Mouse (Mus musculus): Measurements from ENCODE around the gene Slc2a4. TPM values are rescaled to one million over a fixed set of nuclear protein-coding genes. Genes with fewer than 3 reads are reported as not detected.

The Slc2a4 gene
- polyA plus RNA-seq, 1 experiment: 2.7 TPM

DNA sequence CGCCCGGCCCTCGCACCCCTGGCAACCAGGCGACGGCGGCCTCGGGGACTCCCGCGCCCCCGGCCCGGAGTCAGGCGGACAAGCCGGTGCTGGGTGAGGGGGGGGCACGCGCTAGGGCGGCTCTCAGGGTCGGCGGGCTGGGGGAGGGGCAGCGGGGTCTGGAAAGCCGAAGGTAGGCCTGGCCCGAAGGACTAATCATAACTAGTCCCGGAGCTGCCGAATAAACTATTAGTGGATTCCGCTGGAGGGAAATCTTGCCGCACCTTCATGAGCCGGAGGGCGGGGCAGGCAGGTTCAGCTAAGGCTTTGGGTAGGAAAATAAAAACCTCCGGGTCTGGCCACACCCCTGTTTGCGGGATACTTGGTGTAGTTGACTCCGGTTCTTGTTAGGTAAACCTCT lies 11.8 kb downstream of the Slc2a4 start:
- Histone ChIP-seq H3K4me3 (ENCODE audit: low read depth, low read length) (peak overlapping the region; percentile 58), H3K27ac (ENCODE audit: insufficient read depth, low read length) (no peak overlapping the region), H3K27me3 (ENCODE audit: control insufficient read depth, insufficient read depth, low read length, poor library complexity, severe bottlenecking) (no peaks in the 10 kb centered on the region), H3K4me1 (ENCODE audit: control insufficient read depth, insufficient read depth, low read length) (peaks cover 9% of the 10 kb centered on the region), H3K9me3 (replicated peaks; ENCODE audit: control insufficient read depth, insufficient read depth, low read length, poor library complexity, severe bottlenecking) (no peaks in the 10 kb centered on the region), H3K36me3 (ENCODE audit: control insufficient read depth, insufficient read depth, low read length, poor library complexity, severe bottlenecking) (no peaks in the 10 kb centered on the region; the same call in 1 of the 2 replicates), H3K9ac (ENCODE audit: low read depth, poor library complexity, severe bottlenecking) (peak overlapping the region; percentile 94)
- TF ChIP-seq POLR2A (IDR thresholded peaks at IDR 0.05; ENCODE audit: insufficient read depth, low read length) (no peak), CTCF (IDR thresholded peaks at IDR 0.05; ENCODE audit: low read depth, low read length) (no peak), EP300 (IDR thresholded peaks at IDR 0.05; ENCODE audit: insufficient read depth, low read depth, low read length) (no peak)

DNA sequence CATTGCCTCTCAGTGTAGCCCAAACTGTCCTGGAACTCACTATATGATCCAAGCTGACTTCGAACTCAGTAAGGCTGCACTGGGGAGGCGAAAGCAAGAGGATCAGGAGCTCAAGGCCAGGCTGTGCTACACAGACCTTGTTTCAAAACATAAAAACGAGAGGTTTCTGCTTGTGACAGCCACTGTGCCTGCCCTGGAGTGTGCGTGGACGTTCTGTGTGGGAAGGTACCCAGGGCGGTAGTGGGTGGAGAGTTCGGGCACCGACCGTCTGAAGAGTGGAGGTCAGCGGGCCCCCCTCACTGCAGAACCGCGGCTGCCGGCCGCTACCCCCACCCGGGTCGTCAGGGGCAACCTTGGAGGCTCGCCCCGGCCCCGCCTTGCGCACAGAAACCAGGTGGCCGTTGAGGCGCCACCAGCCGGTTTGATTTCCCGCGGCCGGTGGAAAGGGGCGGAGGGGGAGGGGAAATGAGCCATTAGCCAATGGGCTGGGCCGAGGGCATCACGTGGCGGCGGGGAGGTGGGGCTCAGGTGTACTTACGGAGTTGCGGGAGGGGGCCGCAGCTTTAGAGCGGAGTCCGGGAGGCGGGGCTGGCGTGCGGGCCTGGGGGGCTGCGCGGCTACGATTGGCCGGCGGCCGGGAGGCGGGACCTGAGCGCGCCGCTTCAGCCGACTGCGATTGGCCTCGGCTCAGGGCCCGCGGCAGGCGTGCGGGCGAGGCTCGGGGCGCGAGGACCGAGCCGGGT lies 12.7 kb downstream of the Slc2a4 start, which contains the start of gene Ybx2:
Gene Ybx2 (plus strand): TSS at position 660 of the 743 bp plus-strand sequence.
- no peak within 1 kb of the TSS for H3K27ac ChIP-seq (ENCODE audit: insufficient read depth, low read length)
- peaks cover 9% of the 10 kb centered on the region for H3K4me1 ChIP-seq (ENCODE audit: control insufficient read depth, insufficient read depth, low read length)
- TF ChIP-seq CTCF (IDR thresholded peaks at IDR 0.05; ENCODE audit: low read depth, low read length) (no peak), POLR2A (IDR thresholded peaks at IDR 0.05; ENCODE audit: insufficient read depth, low read length) (no peak), EP300 (IDR thresholded peaks at IDR 0.05; ENCODE audit: insufficient read depth, low read depth, low read length) (no peak)
- no peaks in the 10 kb centered on the region; the same call in 1 of the 2 replicates for H3K36me3 ChIP-seq (ENCODE audit: control insufficient read depth, insufficient read depth, low read length, poor library complexity, severe bottlenecking)
- no peaks in the 10 kb centered on the region for H3K9me3 ChIP-seq (replicated peaks; ENCODE audit: control insufficient read depth, insufficient read depth, low read length, poor library complexity, severe bottlenecking)
- H3K9ac ChIP-seq (ENCODE audit: low read depth, poor library complexity, severe bottlenecking): peak within 1 kb of the TSS; percentile 94
- peak within 1 kb of the TSS; percentile 69 for H3K4me3 ChIP-seq (ENCODE audit: low read depth, low read length)
- no peaks in the 10 kb centered on the region for H3K27me3 ChIP-seq (ENCODE audit: control insufficient read depth, insufficient read depth, low read length, poor library complexity, severe bottlenecking)

DNA sequence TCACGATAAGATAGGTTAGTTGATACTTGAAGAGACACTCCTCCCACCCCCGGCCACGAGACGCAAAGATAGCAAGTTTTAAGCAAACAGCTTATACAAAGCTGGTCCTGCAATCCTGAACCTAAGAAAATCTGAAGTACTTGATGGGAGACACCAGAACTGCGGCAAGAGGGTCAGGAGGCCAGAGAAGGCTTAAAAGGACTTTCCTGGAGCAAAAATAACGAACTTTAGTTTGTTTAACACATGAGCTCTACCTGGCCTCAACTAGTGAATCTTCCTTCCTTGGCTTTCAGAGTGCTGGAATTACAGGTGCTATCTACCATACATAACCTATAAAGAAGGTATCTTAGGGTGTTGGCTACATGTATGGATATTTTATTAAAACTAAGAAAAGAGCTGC lies 13.3 kb downstream of the Slc2a4 start:
- no peak for TF ChIP-seq EP300 (IDR thresholded peaks at IDR 0.05; ENCODE audit: insufficient read depth, low read depth, low read length)
- TF ChIP-seq POLR2A (IDR thresholded peaks at IDR 0.05; ENCODE audit: insufficient read depth, low read length): no peak
- TF ChIP-seq CTCF (IDR thresholded peaks at IDR 0.05; ENCODE audit: low read depth, low read length): no peak
- no peak overlapping the region for H3K27ac ChIP-seq (ENCODE audit: insufficient read depth, low read length)
- peak overlapping the region; percentile 42 for H3K9ac ChIP-seq (ENCODE audit: low read depth, poor library complexity, severe bottlenecking)
- no peaks in the 10 kb centered on the region for H3K27me3 ChIP-seq (ENCODE audit: control insufficient read depth, insufficient read depth, low read length, poor library complexity, severe bottlenecking)
- no peaks in the 10 kb centered on the region for H3K9me3 ChIP-seq (replicated peaks; ENCODE audit: control insufficient read depth, insufficient read depth, low read length, poor library complexity, severe bottlenecking)
- H3K4me3 ChIP-seq (ENCODE audit: low read depth, low read length): no peak overlapping the region
- H3K4me1 ChIP-seq (ENCODE audit: control insufficient read depth, insufficient read depth, low read length): peaks cover 9% of the 10 kb centered on the region
- no peaks in the 10 kb centered on the region for H3K36me3 ChIP-seq (ENCODE audit: control insufficient read depth, insufficient read depth, low read length, poor library complexity, severe bottlenecking)

DNA sequence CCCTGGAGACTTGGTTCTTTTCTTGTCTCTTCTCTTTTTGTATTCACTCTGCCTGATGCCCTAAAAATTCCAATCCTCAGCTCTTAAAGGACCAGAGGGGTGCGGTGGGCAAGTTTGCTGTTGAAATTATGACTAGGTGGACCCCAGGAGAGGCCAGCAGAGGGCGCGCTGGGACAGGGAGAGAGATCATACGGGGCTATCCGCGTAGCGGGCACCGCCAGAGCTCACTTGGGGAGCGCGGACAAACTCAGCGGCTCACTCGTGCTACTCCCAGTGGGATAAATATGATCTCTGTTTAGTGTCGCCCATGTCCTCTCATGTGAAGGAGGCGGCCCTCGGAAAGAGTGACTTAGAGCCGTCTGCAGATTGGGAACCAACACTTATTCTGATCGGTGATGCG lies 13.8 kb downstream of the Slc2a4 start:
- H3K4me1 ChIP-seq (ENCODE audit: control insufficient read depth, insufficient read depth, low read length): peaks cover 9% of the 10 kb centered on the region
- peak overlapping the region; percentile 42 for H3K9ac ChIP-seq (ENCODE audit: low read depth, poor library complexity, severe bottlenecking)
- H3K27me3 ChIP-seq (ENCODE audit: control insufficient read depth, insufficient read depth, low read length, poor library complexity, severe bottlenecking): no peaks in the 10 kb centered on the region
- no peaks in the 10 kb centered on the region for H3K9me3 ChIP-seq (replicated peaks; ENCODE audit: control insufficient read depth, insufficient read depth, low read length, poor library complexity, severe bottlenecking)
- peak overlapping the region; percentile 59 for H3K4me3 ChIP-seq (ENCODE audit: low read depth, low read length)
- no peak for TF ChIP-seq EP300 (IDR thresholded peaks at IDR 0.05; ENCODE audit: insufficient read depth, low read depth, low read length)
- TF ChIP-seq CTCF (IDR thresholded peaks at IDR 0.05; ENCODE audit: low read depth, low read length): peak; percentile 85
- no peaks in the 10 kb centered on the region for H3K36me3 ChIP-seq (ENCODE audit: control insufficient read depth, insufficient read depth, low read length, poor library complexity, severe bottlenecking)
- H3K27ac ChIP-seq (ENCODE audit: insufficient read depth, low read length): no peak overlapping the region

DNA sequence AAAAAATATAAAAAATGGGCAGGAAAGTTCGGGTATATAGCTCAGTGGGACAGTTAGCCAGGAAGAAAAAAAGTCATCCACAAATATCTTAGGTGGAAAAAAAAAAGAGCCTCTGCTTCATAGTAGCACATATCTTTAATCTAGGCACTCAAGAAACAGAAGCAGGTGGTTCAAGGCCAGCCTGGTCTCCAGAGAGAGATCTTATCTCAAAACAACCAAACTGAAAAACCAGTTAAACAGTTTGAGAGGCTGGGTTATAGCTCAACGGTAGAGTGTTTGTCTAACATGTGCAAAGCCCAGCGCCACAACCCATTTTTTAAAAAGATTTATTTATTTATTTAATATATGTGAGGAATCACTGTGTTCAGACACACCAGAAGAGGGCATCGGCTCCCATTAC lies 14.9 kb downstream of the Slc2a4 start:
- Histone ChIP-seq H3K4me1 (ENCODE audit: control insufficient read depth, insufficient read depth, low read length) (peaks cover 1% of the 10 kb centered on the region), H3K9me3 (replicated peaks; ENCODE audit: control insufficient read depth, insufficient read depth, low read length, poor library complexity, severe bottlenecking) (no peaks in the 10 kb centered on the region), H3K27ac (ENCODE audit: insufficient read depth, low read length) (no peak overlapping the region), H3K4me3 (ENCODE audit: low read depth, low read length) (no peak overlapping the region), H3K9ac (ENCODE audit: low read depth, poor library complexity, severe bottlenecking) (no peak overlapping the region), H3K36me3 (ENCODE audit: control insufficient read depth, insufficient read depth, low read length, poor library complexity, severe bottlenecking) (no peaks in the 10 kb centered on the region), H3K27me3 (ENCODE audit: control insufficient read depth, insufficient read depth, low read length, poor library complexity, severe bottlenecking) (no peaks in the 10 kb centered on the region)
- TF ChIP-seq POLR2A (IDR thresholded peaks at IDR 0.05; ENCODE audit: insufficient read depth, low read length) (no peak), EP300 (IDR thresholded peaks at IDR 0.05; ENCODE audit: insufficient read depth, low read depth, low read length) (no peak), CTCF (IDR thresholded peaks at IDR 0.05; ENCODE audit: low read depth, low read length) (no peak)

GRCm38 (mm10) chr11:69932254-69932653 lies 15.7 kb downstream of the Slc2a4 start:
- no peaks in the 10 kb centered on the region for H3K36me3 ChIP-seq (ENCODE audit: control insufficient read depth, insufficient read depth, low read length, poor library complexity, severe bottlenecking)
- no peak overlapping the region for H3K4me3 ChIP-seq (ENCODE audit: low read depth, low read length)
- no peak overlapping the region for H3K27ac ChIP-seq (ENCODE audit: insufficient read depth, low read length)
- TF ChIP-seq POLR2A (IDR thresholded peaks at IDR 0.05; ENCODE audit: insufficient read depth, low read length): no peak
- no peak for TF ChIP-seq EP300 (IDR thresholded peaks at IDR 0.05; ENCODE audit: insufficient read depth, low read depth, low read length)
- TF ChIP-seq CTCF (IDR thresholded peaks at IDR 0.05; ENCODE audit: low read depth, low read length): peak; percentile 62
- H3K27me3 ChIP-seq (ENCODE audit: control insufficient read depth, insufficient read depth, low read length, poor library complexity, severe bottlenecking): no peaks in the 10 kb centered on the region
- no peak overlapping the region for H3K9ac ChIP-seq (ENCODE audit: low read depth, poor library complexity, severe bottlenecking)
- no peaks in the 10 kb centered on the region for H3K9me3 ChIP-seq (replicated peaks; ENCODE audit: control insufficient read depth, insufficient read depth, low read length, poor library complexity, severe bottlenecking)
- H3K4me1 ChIP-seq (ENCODE audit: control insufficient read depth, insufficient read depth, low read length): no peaks in the 10 kb centered on the region
